Mouse (Mus musculus) bone marrow, adult 2 months (tissue): ENCODE measurements around the gene P2rx3. TPM values are rescaled to one million over a fixed set of nuclear protein-coding genes. Genes with fewer than 3 reads are reported as not detected.

Experiments
- H3K27ac ChIP-seq: fragments of 200-500 bp; 2 replicates; pipeline ENCODE4 v1.5.1; 2012; ENCODE audit warnings: low read depth, mild to moderate bottlenecking, control low read depth, inconsistent platforms, low read length; ENCODE audit not compliant: control insufficient read depth, poor library complexity, insufficient read depth
- H3K4me1 ChIP-seq: fragments of 200-500 bp; 2 replicates; pipeline ENCODE4 v1.6.1; 2011; ENCODE audit warnings: low read length; ENCODE audit not compliant: control insufficient read depth, insufficient read depth
- H3K4me3 ChIP-seq: fragments of 200-500 bp; replicated peaks from 2 replicates; pipeline ENCODE3; 2011; ENCODE audit warnings: mild to moderate bottlenecking, low read depth, low read length, control low read depth; ENCODE audit not compliant: control insufficient read depth
- CTCF ChIP-seq: fragments of 200-500 bp; IDR thresholded peaks from 2 replicates; pipeline ENCODE4 v1.5.1; 2011; ENCODE audit warnings: low read length, control low read depth; ENCODE audit not compliant: control insufficient read depth, insufficient read depth
- POLR2A ChIP-seq: fragments of 200-500 bp; IDR thresholded peaks from 2 replicates; pipeline ENCODE4 v1.6.1; 2011; ENCODE audit warnings: low read depth, mild to moderate bottlenecking, control low read depth, low read length, borderline replicate concordance; ENCODE audit not compliant: control insufficient read depth
- WGBS: fragments of 180-500 bp; shearing (Covaris S2); methylation state at CpG from one replicate; pipeline ENCODE4 v1.1.7; 2018; 5-methylcytosine and 5-hydroxymethylcytosine counted together
- polyA plus RNA-seq: library from polyadenylated mRNA; stranded (reverse); fragments of >200 nt; gene quantifications from 2 replicates; pipeline ENCODE4 v1.2.4, GENCODE M21; 2011; ENCODE audit warnings: low replicate concordance; ENCODE audit not compliant: missing spikeins, insufficient read depth, insufficient read length

Gene P2rx3
- polyA plus RNA-seq, 1 experiment = 3.8 TPM

- no peak overlapping the region for H3K4me3 ChIP-seq
- 63% methylated on average over 11 of the region's 11 CpGs for WGBS
- no peak overlapping the region for H3K27ac ChIP-seq
- TF ChIP-seq POLR2A (no peak), CTCF (no peak)
- H3K4me1 ChIP-seq = peaks cover 2% of the 10 kb centered on the region; the same call in 1 of the 2 replicates
Observed at GRCm38 (mm10) chr2:84958588-84959264, 78.5 kb downstream of the P2rx3 start.

- no peak overlapping the region for H3K4me3 ChIP-seq
- WGBS = 35% methylated on average over 5 of the region's 5 CpGs
- no peak for TF ChIP-seq POLR2A
- peak; percentile 87 for TF ChIP-seq CTCF
- H3K27ac ChIP-seq = no peak overlapping the region
- peaks cover 2% of the 10 kb centered on the region; the same call in 1 of the 2 replicates for H3K4me1 ChIP-seq
Observed at GRCm38 (mm10) chr2:84956274-84956673, 81.0 kb downstream of the P2rx3 start.

GRCm38 (mm10) chr2:84955435-84955834 lies 81.8 kb downstream of the P2rx3 start:
- no peak overlapping the region for H3K4me3 ChIP-seq
- H3K27ac ChIP-seq = no peak overlapping the region
- H3K4me1 ChIP-seq = peaks cover 2% of the 10 kb centered on the region; the same call in 1 of the 2 replicates
- 67% methylated on average over 9 of the region's 9 CpGs for WGBS
- TF ChIP-seq POLR2A = no peak

- Histone ChIP-seq H3K27ac (no peak overlapping the region), H3K4me1 (peaks cover 2% of the 10 kb centered on the region; the same call in 1 of the 2 replicates), H3K4me3 (no peak overlapping the region)
- 84% methylated on average over 4 of the region's 4 CpGs for WGBS
- no peak for TF ChIP-seq POLR2A
- TF ChIP-seq CTCF = no peak
Observed at GRCm38 (mm10) chr2:84952693-84953092, 84.6 kb downstream of the P2rx3 start.

- Histone ChIP-seq H3K4me1 (peaks cover 2% of the 10 kb centered on the region; the same call in 1 of the 2 replicates), H3K4me3 (no peak overlapping the region), H3K27ac (no peak overlapping the region)
- TF ChIP-seq CTCF (no peak), POLR2A (no peak)
- 100% methylated on average over 1 of the region's 1 CpGs for WGBS
Observed at GRCm38 (mm10) chr2:84952251-84952650, 85.0 kb downstream of the P2rx3 start.

- no peak for TF ChIP-seq CTCF
- TF ChIP-seq POLR2A = no peak
- H3K4me1 ChIP-seq = peaks cover 2% of the 10 kb centered on the region; the same call in 1 of the 2 replicates
- no peak overlapping the region for H3K4me3 ChIP-seq
- no peak overlapping the region for H3K27ac ChIP-seq
- 91% methylated on average over 8 of the region's 8 CpGs for WGBS
Observed at GRCm38 (mm10) chr2:84951027-84951426, 86.2 kb downstream of the P2rx3 start.

- TF ChIP-seq POLR2A (no peak), CTCF (no peak)
- WGBS = 86% methylated on average over 2 of the region's 2 CpGs
Observed at GRCm38 (mm10) chr2:84948721-84949120, 88.5 kb downstream of the P2rx3 start.

More at GRCm38 (mm10) chr2:84948721-84949120, 88.5 kb downstream of the P2rx3 start:
- Histone ChIP-seq H3K4me1 (no peaks in the 10 kb centered on the region), H3K27ac (no peak overlapping the region), H3K4me3 (no peak overlapping the region)

Other genes with a start within 250 kb of the P2rx3 start
- 140 and 409 TPM in 2 replicates for gene Ube2l6, start 238.6 kb downstream of the P2rx3 start, polyA plus RNA-seq
- gene Smtnl1, start 214.8 kb downstream of the P2rx3 start, polyA plus RNA-seq = 0.85 TPM in 1 of 2 replicates, not detected in the other
- gene Timm10, start 210.5 kb downstream of the P2rx3 start, polyA plus RNA-seq = 21.8 and 33.8 TPM in 2 replicates
- 142 and 195 TPM in 2 replicates for gene Slc43a1, start 198.6 kb downstream of the P2rx3 start, polyA plus RNA-seq
- not detected in 2 replicates for gene Rtn4rl2, start 150.8 kb downstream of the P2rx3 start, polyA plus RNA-seq
- 80.0 and 90.6 TPM in 2 replicates for gene Slc43a3, start 100.9 kb downstream of the P2rx3 start, polyA plus RNA-seq
- 248 and 464 TPM in 2 replicates for gene Prg2, start 57.0 kb downstream of the P2rx3 start, polyA plus RNA-seq
- gene Prg3, start 49.2 kb downstream of the P2rx3 start, polyA plus RNA-seq = 10.6 and 22.8 TPM in 2 replicates
- 140 and 170 TPM in 2 replicates for gene Ssrp1, start 228 bp downstream of the P2rx3 start, polyA plus RNA-seq
- gene Tnks1bp1, start 10.6 kb upstream of the P2rx3 start, polyA plus RNA-seq = 5.0 and 8.0 TPM in 2 replicates
- 0.99 and 5.1 TPM in 2 replicates for gene Aplnr, start 98.8 kb upstream of the P2rx3 start, polyA plus RNA-seq
- not detected in 2 replicates for gene Lrrc55, start 159.7 kb upstream of the P2rx3 start, polyA plus RNA-seq